Mouse (Mus musculus) cerebellum, adult 9-11 months (tissue): ENCODE data around the gene 1110004F10Rik.
"Not testable (repeated sequence)": the region's sequence is repeated elsewhere in the genome, so short reads cannot be mapped to it uniquely, and the experiment has no call there.

Experiments used
- DNase-seq: peaks from one replicate; pipeline ENCODE4 v3.0.0; 2022

Gene 1110004F10Rik

DNA sequence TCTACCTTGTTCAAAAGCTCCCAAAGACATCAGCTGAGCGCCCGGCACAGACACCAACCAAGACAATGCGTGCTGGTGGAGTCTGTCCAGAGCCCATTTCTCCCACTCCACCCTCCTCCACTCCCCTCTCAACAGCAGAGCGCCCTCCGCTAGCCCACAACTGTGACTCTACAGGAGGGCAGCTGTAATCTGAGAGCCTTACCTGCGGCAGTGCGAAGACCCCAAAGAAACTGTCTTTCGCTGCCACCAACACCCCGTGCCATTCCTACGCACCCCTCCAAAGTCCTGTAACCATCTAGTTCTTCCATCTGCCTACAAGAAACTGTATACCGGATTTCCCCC, at the start of gene 1110004F10Rik:
TSS of gene 1110004F10Rik (plus strand) at position 202 of the 342 bp plus-strand sequence.
- DNase-seq = no peak

DNA sequence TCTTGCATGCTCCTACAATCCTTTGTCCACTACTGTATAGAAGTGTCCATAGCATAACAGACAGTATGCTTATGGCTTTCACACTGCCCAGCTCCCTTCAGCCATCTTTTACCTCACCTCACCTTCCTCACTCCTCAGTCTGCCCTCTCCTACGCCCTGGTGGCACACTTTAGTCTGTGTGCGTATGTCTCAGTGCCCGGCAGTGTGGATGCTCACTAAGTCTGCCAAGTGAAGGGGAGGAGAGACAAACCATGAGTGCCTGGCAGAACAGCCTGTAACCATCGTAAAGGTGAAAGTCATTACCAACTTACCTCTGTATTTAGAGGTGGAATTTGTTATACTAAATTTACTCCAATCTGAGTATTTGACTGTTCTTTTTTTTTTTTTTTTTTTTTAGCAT, 36.5 kb upstream of the 1110004F10Rik start:
- no peak for DNase-seq

DNA sequence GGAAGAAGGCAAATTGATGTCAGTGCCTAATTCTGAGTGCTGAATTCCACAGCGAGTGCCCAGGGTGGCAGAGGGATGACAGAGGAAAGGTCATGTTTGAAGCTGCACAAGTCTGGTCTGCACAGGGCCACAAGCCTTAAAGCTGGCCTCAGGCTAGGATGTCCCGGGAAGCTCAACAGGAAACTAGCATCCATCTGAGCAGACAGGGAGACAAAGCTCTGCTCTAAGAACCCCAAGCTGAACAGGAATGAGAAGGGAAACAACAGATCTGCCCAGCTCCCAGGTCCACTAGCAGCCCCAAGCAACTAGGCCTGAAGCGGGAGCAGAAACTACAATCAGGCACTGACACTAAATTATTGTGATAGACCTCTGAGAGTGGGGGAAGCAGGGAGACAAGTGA, 9.2 kb upstream of the 1110004F10Rik start:
- DNase-seq = no peak

DNA sequence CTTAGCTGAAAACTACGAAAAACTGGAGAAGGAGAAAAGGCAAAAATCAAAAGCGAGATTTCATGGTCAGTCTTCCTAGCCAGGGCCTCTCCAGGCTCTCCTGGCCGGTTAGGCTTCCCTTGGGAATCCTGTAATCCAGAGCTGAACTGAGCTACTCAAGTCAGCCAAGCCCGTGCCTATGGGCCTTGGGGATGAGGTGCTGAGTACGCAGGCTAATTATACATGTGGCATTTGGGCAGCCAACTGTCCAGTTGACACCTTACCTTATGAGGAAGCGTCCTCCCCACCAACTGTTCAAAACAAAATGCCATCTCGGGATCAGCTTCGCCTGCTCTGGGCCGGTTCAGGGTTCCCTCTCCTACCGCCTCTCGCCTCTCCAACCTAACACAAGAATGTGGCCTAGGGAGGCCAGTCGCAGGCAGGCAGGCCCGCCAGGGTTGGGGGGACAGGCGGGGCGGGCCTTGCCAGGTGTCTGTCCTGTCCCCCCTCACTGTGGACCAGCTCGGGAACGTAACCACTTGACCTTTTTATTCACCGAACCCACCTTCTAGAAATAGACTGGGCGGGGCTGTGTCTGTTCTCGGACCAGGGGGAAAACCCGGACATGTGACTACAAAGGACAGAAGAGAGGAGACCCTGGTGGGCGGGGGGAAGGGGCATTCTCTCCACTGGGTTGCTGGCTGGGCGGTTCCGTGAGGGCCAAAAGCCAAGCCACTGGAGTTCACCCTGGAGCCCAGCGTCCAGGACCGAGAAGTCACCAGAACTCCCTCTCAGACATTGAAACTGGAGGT, 8.4 kb upstream of the 1110004F10Rik start:
- DNase-seq = no peak

DNA sequence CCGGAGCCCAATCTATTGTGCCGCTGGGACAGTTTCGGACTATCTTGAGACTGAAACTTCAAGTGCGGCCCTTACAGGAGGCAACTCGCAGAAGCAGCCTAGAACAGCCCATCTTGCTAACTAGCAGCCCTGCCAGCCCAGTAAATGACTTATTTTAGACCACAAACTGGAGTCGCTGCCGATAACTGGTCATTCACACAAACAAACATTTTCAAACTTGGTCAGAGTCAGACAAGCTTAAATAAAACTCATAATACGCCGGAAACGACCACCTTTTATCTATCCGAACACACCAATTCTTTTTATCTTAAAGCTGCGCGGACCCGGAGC, 7.8 kb upstream of the 1110004F10Rik start:
- no peak for DNase-seq

DNA sequence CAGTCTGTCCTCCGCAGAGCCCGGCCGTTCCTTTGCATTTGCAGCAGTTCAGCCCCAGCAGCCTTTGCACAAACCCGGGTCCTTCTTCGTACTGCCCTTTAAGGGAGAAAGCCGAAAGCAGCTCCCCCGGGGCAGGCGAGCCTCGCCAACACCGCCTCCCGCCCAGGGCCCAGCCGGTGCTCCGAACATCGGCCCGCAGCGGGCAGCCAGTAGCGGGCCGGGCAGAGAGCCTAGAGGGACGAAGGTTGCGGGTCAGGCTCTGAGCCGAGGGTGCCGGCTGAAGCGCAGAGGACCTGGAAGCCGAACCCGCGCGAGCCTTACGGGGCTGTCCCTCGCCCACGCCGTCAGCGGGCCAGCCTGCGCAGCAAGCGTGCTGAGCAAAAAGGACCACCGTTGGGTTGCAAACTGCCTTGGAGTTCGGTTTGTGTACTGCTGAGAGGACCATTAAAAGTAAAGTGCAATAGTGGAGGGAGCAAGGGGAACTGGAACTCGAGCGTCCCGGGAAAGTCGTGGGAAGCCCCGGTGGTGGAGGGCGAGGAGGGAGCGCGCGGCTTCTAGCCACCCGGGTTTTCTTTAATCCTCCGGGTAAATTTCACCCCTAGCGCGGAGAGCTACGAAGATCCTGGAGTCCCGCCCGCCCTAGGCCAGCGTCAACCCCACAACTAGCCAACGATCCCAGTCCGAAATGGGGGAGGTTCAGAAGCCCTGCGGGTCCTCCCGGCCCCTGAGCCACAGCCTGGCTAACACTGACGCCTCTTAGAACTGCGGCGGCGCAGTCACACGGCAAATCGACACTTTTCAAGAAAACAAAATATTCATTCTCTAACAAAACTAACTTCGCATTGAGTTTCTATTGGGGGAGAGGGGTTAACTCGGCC, 7.2 kb upstream of the 1110004F10Rik start:
- no peak for DNase-seq

DNA sequence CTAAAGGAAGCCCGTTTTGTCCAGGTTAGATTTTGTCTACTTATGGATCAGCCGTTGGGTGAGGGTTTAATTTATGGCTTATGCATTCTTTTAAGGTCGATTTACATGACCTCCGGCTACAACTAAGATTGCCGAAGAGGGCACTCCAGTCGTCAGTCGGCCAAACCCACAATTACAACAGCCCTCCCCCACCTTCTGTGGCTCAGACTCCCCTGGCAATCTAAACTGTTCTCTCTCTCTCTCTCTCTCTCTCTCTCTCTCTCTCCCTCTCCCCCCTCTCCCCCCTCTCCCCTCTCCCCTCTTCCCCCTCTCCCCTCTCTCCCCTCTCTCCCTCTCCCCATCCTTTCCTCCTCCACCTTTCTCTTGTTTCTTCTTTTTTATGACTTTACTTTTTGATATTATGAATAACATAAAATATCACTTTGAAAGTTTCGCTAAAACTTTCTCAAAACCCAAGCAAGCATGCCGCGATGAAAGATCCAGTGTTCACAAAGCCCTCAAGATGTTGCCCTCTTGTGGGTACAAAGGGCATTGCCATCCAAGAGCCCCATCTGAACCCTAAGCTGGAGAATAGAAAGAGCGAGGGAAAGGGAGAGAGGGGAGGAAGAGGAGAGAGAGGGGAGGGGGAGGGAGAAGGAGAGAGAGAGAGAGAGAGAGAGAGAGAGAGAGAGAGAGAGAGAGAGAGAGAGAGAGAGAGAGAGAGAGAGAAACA, 6.4 kb upstream of the 1110004F10Rik start:
- peak; percentile 38 for DNase-seq

DNA sequence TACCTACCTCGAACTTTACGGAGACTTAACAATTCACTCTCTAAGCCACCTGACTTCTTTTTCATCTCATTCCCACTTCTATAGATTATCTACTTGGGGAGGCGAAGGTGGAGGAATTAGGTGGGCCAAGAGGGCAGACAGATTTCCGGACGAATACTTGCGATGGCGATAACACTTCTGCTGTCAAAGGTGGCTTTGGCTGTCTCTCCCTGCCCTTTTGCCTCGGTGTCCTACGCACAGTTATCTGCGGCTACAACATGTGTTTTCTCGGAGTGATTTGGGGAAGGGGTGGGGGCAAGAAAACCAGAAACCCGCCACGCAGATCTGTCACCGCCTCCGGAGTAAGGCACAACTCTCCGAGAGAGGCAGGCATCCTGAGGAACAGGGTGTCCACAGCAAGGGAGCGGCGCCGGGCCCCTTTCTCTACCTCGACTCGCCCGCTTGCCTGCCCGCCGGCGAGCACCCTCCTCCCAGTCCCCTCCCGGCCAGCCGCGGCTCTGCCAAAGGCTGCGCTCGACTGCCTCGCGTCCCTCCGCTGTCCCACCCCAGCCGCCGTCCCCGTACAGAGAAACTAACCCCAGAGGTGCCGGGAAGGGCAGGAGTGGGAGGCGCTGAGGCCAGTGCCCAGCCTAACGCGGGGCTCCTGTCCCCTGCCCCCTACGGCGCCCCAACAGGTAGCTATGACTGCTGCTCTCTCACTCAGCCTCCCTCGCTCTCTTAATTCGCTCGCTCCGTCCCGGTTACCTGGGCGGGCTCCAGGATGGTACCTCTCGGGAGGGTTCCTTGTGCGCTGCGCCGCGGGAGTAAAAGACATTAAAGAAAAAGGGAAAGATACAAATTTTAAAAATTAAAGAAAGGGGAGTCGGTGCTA, 5.6 kb upstream of the 1110004F10Rik start:
- peak; percentile 22 for DNase-seq

DNA sequence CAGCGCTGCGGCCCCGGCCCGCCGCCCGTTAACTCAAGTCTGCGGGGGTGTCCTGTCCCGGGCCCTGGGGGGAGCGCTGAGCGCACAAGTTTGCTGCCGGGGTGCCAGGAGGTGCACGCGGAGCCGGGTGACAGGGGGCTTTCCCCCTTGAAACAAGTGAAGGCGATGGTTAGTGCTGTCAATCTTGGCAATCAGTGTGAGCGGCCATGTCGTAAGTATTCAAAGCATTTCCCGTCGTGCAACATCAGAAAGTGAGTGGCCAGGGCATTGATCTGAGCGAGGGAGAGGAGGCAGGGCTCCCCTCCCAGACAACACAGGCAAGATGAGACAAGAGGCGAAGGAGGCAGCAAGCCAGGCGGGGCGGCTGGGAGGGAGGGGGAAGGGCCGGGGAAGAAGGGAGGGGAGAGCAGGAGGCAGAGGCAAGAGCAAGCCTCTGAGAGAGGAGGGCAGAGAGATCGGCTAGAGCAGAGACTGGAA, 4.9 kb upstream of the 1110004F10Rik start:
- DNase-seq = no peak

DNA sequence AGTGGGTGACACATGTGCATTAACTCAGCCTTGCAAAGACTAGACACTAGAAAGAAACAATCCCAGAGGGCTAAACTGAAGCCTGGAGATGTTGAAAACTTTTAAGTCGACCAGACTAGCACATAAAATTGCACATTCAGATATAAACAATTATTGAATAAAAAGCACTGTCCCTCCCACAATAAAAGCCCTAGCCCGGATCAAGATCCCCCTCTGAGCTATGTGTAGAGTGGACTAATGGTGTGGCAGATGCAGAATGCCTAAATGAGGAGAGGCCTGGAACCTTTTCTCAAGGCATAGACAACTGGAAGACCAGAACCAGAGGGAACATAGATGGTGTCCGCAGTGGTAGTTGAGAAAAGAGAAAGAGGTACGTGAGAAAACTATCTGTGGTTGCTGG, 3.7 kb upstream of the 1110004F10Rik start:
- DNase-seq = no peak

DNA sequence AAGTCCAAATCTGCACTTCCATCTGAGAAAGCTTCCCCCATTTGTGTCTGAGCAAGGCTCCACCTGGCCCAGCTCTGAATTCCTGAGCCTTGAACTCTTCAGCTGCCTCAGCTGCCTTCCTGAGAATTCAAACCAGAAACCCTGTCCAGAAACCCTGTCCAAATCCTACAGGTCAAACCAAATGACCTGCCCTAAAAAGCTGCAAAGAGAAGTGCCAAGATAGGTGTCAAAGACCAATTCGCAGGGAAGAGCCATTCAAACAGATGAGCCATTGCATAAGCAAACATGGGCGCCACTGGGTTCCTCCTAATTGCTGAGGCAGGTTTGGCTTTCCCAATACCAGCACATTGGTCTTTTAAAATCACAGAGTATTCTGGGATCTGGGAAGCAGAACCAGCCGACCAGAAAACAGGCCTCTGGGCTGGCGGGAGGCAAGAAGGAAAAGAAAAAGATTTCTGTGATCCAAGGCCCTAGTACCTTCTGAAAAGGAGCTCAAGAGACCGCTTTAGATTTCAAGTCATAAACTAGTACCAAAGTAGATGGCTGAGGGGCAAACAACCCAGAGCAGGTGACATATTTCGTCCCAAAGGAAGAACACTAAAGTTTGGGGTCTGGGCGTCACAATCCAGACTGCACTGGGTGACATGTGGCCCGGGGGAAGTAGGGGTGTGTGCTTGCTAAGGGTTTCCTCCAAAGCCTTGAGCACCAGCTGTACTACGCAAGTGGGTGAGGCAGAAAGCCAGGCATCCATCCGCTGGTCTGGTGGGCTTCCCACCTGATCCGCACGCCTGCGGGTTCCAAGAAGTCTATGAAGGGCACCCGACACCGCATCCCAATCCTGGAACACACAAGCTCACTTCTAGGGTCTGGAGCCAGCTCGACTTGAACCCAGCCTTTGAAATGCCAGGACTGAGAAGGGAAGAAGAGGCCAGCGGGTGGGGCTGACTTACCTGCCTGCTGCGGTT, 2.3 kb upstream of the 1110004F10Rik start:
- no peak for DNase-seq

DNA sequence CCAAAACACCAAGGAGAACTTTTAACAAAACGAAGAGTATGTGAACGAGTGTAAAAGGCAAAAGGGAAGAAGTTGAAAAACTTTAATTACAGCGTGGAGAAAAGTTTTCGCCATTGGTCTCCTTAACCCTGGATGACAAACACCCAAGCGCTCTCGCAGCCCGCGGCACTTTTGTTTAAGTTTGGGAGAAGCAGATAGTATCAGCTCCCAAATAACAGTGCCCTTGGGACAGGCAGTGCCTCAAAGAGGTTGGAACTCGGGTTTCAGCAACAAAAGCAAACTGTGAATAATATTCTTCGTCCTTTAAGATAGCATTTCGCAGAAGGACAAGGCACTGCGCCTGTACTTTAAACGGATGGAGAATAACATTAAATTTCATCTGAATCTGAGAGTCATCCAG, 1.2 kb upstream of the 1110004F10Rik start:
- DNase-seq = no peak

DNA sequence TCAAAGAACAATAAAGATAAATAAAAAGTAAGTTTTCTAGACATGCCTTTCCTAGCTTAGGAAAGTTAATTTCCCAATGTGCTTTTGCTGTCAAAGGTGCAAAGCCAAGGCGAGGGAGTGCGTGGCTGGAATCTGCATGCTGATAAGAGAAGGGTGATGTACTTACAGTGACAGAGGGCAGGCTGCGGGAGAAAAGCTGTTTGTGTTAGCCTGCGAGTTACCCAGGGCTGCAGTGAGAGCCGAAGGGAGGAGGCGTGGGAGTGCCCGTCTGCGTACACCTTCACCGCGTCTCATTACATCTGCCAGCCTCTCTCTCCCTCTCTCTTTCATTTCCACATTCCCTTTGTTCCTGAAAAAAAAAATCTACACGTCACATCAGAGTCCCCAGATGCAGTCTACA, 686 bp upstream of the 1110004F10Rik start, which contains the start of gene Sox6:
TSS of gene Sox6 (minus strand) at position 286 of the 400 bp plus-strand sequence.
- no peak for DNase-seq

DNA sequence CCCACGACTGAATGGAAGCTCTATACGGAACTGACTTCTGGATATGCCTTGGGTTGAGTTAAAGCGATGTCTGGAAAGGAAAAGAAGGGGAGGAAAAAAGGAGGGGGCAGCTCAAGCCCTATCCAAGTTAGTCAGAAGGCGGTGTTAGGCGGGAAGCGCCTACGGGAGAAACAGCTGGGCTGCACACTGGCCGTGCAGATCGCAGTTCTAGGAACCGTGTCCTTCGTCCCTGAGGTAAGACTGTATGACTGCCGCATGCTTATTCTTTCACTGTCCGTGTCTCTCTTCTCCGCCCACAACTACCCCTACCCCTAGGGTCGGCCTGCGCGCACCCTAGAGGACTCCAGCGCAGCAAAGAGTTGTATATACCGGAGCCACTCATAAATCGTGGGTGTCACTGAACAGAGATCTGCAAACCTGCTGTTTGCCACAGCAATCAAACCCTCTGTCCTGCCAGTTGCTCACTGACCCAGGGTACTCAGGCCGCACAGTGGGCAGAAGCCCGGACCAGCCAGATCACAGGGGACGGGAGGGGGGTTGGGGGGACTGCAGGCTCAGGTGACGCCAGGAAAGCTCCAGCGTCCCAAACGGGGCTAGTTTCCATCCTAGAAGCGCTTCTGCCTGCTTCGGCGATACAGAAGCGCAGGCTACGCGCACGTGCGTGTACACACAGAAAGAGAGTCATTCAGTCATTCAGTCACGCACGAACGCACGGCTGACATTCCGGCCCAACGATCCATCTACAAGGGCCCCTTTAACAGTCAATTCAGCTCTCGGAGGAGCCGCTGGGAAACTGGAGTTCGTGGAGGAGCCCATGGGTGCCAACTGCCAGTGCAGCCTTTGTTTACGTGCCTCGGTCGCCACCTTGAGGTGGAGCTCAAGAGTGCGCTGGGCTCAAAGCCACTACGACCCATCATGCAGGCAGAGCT, 605 bp downstream of the 1110004F10Rik start:
- peak; percentile 72 for DNase-seq

DNA sequence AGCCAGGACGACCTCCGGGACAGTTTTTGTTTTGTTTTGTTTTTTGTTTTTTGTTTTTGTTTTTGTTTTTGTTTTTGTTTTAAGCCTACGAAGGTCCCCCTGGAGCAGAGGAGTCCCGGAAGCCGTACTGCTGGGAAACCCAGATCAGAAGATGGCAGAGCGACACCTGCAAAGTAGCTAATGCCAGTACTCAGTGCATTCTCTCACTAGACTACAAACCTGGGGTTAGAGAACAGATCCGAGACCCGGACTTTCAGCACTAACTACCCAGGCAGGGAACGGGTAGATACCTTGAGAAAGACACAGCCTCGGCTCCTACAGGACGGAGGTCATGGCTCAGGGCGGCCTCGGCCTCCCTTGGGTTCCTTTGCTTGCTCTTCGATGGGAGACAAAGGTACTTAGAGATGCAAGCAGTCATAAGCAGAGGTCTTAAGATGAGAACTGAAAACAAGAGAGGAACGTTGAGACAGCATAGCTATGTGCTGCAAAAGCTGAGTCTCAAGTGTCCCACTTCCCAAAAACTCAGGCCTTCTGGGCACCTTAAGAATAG, 1.3 kb downstream of the 1110004F10Rik start:
- DNase-seq = no peak

DNA sequence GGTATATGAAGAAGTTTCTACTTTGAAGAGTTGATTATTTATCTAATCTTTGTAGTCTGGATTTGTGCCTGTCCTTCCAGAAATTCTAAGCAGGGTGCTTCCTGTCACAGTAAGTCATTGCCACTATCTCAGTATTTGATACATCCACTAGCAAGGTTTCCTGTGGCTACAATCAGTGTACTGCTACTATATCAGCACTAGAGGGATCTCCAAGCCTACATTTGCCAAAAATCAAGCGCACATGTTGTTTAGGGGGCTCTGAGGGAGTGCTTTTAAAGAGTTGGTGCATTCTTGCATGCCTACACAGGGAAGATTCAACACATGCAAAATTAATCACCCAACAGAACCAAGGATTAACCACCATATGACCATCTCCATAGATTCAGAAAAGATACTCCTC, 21.5 kb downstream of the 1110004F10Rik start:
- no peak for DNase-seq

DNA sequence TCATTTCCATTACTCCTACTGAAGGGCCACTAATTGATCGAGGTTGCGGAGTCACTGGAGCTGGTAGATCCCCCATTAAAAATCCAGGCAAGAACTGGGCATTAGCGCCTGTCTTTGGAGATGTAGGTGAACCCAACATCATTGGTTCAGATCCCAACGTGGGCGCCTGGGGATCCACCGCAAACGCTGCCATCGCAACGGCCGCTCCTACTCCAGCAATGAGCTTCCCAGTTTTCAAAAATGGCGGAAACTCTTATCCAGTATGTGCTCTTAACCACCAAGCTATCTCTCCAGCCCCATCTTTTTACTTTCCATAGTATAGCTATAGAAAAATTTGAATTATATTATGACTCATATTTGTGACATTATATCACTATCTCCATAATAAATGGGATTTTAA, 45.2 kb downstream of the 1110004F10Rik start, which contains the start of gene Gm4353:
TSS of gene Gm4353 (minus strand) at position 270 of the 400 bp plus-strand sequence.
- not testable (repeated sequence) for DNase-seq

DNA sequence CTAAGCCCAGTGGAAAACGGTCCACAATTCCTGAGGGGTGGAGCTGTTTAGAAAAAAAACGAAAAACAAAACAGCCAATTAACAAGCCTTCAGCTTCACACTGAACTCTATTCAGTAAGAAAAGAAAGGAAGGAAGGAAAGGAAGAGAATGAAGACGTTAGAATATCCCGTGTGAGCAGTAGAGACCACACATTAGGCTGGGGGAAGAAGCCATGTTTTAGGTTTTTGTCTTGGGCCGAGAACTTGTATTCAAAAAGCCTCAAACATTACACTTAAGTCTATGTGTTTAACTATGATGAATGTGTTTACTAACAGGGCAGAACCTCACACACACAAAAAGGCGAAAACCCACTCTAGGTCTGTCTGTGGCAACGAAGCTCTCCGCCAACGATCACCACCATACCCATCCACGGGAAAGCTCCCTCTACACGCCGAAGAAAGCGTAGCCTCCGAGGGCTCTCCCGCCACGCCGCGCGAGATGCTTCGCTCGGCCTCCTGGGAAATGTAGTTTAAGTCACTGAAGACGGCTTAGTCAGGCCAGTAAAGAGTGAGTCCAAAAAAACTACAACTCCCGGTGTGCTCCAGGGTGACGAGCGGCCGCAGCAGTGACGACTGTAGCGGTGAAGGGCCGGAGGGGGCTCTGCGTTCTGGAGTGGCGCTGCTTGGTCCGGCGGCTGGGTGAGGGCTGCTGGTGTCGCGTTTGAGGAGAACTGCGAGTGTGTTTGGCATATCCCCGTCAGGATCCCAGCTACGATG, 53.7 kb downstream of the 1110004F10Rik start:
- DNase-seq = peak; percentile 97

DNA sequence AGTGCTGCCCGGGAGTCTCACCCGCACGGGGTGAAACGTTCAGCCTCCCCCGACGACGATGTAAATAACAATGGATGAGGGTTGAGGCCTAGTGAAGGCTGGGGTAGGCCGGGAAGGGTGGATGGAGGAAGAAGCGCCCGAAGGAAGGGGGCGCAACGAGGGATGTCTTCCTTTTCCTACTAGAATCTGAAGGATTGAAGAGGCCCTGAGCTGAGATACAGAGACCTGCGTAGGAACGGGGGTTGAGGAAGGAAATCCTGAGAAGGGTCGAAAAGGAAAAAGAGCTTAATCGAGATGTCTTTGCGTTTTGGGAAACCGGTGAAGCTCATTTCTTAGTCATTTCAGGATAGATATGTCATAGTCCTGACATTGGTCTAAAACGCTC, 54.3 kb downstream of the 1110004F10Rik start:
- DNase-seq = no peak
